ENCODE assay signal across 10 mouse cellular contexts in genomic region chr10:52533893-52534287, GRCm38 (mm10).
DNase-seq lines count a peak whose midpoint lies in the region; ATAC-seq and TF ChIP-seq lines count a peak whose summit lies in the region.
"Had no signal": no experiment of that assay in that cellular context is flagged by ENCODE, and none has a peak within 500 bp of the region (broad histone marks: within the 10 kb centered on the region; RNA-seq: fewer than 3 reads in every experiment).

No protein-coding gene starts in this region.

- no peaks in the 10 kb centered on the region for H3K36me3 ChIP-seq in forebrain, embryonic 15.5 days
- no peaks in the 10 kb centered on the region for H3K36me3 ChIP-seq in thymus, adult 2 months (ENCODE audit: control insufficient read depth, insufficient read depth, low read length)
- H3K36me3 ChIP-seq: limb, embryonic 15.5 days; stomach, embryonic 15.5 days had no signal

- peak; percentile 29; the same call in 1 of the 2 replicates for ATAC-seq in forebrain, embryonic 15.5 days (replicated peaks)
- no peak for ATAC-seq in granulocyte monocyte progenitor cell, adult 5-6 weeks (replicated peaks; ENCODE audit: poor library complexity, severe bottlenecking)

- H3K4me2 ChIP-seq in forebrain, embryonic 15.5 days (replicated peaks): no peak overlapping the region
- H3K4me2 ChIP-seq: limb, embryonic 15.5 days; stomach, embryonic 15.5 days had no signal

- TF ChIP-seq CTCF in layer of hippocampus, adult 2 months (conservative IDR thresholded peaks at IDR 0.05): peak; percentile 88
- peak; percentile 64; the same call in 1 of the 2 replicates for TF ChIP-seq CTCF in brain, embryonic 14.5 days (IDR thresholded peaks at IDR 0.05; ENCODE audit: borderline replicate concordance, extremely low read depth, insufficient read depth, insufficient read length)
- TF ChIP-seq CTCF in thymus, adult 2 months (IDR thresholded peaks at IDR 0.05; ENCODE audit: borderline replicate concordance, control insufficient read depth, extremely low read depth, insufficient read depth, low read length, poor library complexity): no peak

- 31% methylated on average over 4 of the region's 4 CpGs for WGBS in forebrain, embryonic 15.5 days
- 57% methylated on average over 4 of the region's 4 CpGs for WGBS in thymus, adult 2 months

- peak in 1 of 2 experiments; percentile 59 for DNase-seq in layer of hippocampus, adult 2 months (ENCODE audit: low spot score in 2 of 2)
- DNase-seq in layer of hippocampus, adult 9-11 months: no peak
- DNase-seq in MEL-GATA-1-ER (ENCODE audit: extremely low read depth, low read depth): peak; percentile 7
- DNase-seq in brain, embryonic 14.5 days (ENCODE audit: low read depth): peak; percentile 85
- DNase-seq in retina, adult 2 months (ENCODE audit: low read depth, low spot score): peak; percentile 9
- DNase-seq in thymus, adult 2 months: no peak

- H3K4me1 ChIP-seq in forebrain, embryonic 15.5 days: no peaks in the 10 kb centered on the region
- no peaks in the 10 kb centered on the region for H3K4me1 ChIP-seq in thymus, adult 2 months (replicated peaks; ENCODE audit: control insufficient read depth, insufficient read depth, low read length)
- H3K4me1 ChIP-seq: limb, embryonic 15.5 days; stomach, embryonic 15.5 days had no signal

- H3K27ac ChIP-seq in layer of hippocampus, adult 2 months: no peak overlapping the region
- no peak overlapping the region for H3K27ac ChIP-seq in forebrain, embryonic 15.5 days (replicated peaks)
- no peak overlapping the region for H3K27ac ChIP-seq in thymus, adult 2 months (ENCODE audit: control insufficient read depth, insufficient read depth, low read length)
- H3K27ac ChIP-seq: limb, embryonic 15.5 days; stomach, embryonic 15.5 days had no signal

- no peak overlapping the region for H3K4me3 ChIP-seq in layer of hippocampus, adult 2 months
- no peak overlapping the region for H3K4me3 ChIP-seq in forebrain, embryonic 15.5 days
- no peak overlapping the region for H3K4me3 ChIP-seq in thymus, adult 2 months (ENCODE audit: control insufficient read depth, insufficient read depth, low read length)
- H3K4me3 ChIP-seq: limb, embryonic 15.5 days; stomach, embryonic 15.5 days had no signal

- no peaks in the 10 kb centered on the region for H3K9me3 ChIP-seq in forebrain, embryonic 15.5 days
- H3K9me3 ChIP-seq: limb, embryonic 15.5 days; stomach, embryonic 15.5 days had no signal

- H3K27me3 ChIP-seq in forebrain, embryonic 15.5 days: no peaks in the 10 kb centered on the region
- no peaks in the 10 kb centered on the region for H3K27me3 ChIP-seq in thymus, adult 2 months (ENCODE audit: control insufficient read depth, insufficient read depth, low read length)
- H3K27me3 ChIP-seq: limb, embryonic 15.5 days; stomach, embryonic 15.5 days had no signal

- no peak overlapping the region for H3K9ac ChIP-seq in forebrain, embryonic 15.5 days (replicated peaks)
- H3K9ac ChIP-seq: limb, embryonic 15.5 days; stomach, embryonic 15.5 days had no signal

- no peak for TF ChIP-seq POLR2A in brain, embryonic 14.5 days (IDR thresholded peaks at IDR 0.05; ENCODE audit: borderline replicate concordance, extremely low read depth, insufficient read depth, insufficient read length, poor library complexity, severe bottlenecking)
- TF ChIP-seq POLR2A in thymus, adult 2 months (IDR thresholded peaks at IDR 0.05; ENCODE audit: control insufficient read depth, extremely low read depth, insufficient read depth, low read length, poor library complexity): no peak

Comparison
In these comparisons a context has a peak if more than half of its experiments do, and no peak if none do; other contexts are left out.
1. DNase-seq: peak in MEL-GATA-1-ER (single experiment), brain, embryonic 14.5 days (single experiment) and retina, adult 2 months (single experiment); none in layer of hippocampus, adult 9-11 months (single experiment) and thymus, adult 2 months (single experiment).